Mouse (Mus musculus) ovary, postnatal 36 days (tissue): ENCODE results near the gene Atrnl1.

Experiments used
- DNase-seq: peaks from one replicate; pipeline ENCODE4 v3.0.0; 2022; ENCODE audit warnings: low spot score, mixed read lengths

Gene Atrnl1

DNA sequence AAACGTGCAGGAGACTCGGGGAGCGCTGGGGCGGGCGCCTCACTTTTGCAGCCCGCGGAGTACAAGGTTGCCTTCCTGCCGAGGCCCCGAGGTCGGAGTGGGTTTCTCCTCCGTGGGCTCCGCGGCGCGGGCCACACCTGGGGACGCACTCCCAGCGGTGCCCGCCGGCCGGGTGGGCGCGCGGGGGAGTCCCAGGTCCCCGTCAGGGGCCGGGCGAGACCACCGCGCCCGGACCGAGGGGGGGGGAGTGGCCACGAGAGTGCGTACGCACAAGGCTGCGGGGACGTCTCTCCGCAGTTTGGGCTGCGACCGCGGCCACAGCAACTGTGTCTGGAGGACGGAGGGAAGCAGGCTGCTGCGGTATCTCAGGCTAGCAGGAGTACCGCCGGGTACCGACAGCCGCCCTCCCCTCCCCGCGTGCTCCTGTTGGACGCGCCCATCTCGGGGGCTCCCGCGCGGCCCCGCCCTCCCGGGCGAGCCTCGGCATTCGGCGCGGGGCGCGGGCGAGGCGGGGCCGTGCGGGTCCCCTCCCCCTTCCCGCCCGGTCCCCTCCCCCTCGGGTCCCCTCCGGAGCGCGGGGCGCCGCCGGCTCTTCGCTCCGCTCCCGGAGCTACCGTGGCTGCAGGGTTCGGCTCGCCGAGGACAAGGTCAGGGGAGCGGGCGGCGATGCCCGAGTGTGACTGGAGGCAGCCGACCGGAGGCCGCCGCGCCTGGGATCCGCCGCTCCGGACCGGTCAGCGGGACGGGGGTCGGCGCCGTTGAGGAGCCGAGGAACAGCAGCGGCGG, at the start of gene Atrnl1:
Gene Atrnl1 (plus strand): TSS at position 559 of the 786 bp plus-strand sequence.
- DNase-seq: peak; percentile 91

DNA sequence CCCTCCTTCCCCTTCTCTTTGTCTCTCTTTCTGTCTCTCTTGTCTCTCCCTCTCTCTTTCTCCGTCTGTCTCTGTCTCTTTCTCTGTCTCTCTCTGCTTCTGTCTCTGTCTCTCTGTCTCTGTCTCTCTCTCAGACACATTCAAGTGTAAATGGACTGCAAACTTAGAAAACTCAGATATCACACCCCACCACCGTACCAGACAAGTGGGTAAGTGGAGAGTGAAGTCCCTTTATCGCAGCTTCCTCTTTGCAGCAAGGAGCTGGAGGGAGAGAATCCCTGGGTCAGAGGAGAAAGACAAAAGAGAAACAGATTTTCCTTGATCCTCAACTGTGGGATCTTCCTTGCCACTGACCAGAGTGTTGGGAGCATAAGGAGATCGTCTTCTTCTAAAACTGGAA, 49.3 kb upstream of the Atrnl1 start:
- DNase-seq: no peak

DNA sequence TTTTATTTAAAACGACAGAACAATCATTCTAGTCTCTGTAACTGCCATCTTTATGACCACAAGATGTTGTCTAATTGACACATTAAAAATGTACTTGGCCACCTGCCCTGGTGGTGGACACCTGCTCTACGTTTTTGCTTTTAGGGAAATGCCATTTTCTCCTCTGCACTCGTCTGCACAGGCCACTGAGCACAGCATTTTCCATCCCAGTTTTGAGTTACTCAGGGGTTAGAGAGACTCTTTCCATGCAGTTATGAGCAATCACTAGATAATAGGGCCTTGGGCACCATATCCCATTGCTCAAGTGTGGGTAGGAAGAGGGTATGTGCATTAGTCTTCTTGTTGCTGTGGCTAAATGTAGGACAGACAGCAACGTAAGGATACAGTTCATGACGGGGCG, 41.8 kb upstream of the Atrnl1 start:
- no peak for DNase-seq

DNA sequence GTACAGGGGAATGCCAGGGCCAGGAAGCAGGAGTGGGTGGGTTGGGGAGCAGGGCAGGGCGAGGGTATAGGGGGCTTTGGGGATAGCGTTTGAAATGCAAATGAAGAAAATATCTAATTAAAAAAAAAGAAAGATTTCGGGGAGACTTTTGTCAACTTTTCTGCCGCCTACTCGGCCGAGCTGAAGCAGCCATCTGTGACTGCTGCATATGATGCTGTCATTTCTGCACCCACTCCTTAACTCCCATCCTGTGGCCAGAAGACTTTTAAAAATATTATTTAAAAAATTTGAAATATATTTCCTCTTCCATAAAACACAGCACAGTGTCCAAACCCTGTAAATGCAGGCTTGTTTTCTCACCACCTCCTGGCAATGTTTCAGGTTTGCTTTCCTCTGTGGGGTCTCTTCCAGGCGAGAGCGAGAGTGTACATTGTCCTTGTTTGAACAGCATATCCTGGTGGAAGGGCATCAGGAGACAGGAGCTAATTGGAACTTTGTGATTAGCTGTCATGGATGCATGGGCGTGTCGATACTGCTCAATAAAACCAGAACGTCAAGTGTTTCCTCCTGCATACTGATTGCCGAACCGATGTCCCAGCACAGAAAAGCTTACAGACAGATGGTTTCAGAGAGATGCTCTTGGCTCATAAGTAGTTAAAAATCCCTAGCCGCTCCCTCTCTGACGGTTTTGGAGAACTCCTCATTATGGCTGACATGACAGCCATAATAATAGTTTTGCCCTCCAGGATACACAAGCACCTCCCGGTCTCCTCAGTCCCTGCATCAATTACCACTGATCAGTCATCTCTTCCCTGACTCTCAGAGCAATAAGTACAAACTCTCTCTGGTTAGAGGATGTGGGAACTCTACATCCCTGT, 38.2 kb upstream of the Atrnl1 start:
- DNase-seq: no peak

DNA sequence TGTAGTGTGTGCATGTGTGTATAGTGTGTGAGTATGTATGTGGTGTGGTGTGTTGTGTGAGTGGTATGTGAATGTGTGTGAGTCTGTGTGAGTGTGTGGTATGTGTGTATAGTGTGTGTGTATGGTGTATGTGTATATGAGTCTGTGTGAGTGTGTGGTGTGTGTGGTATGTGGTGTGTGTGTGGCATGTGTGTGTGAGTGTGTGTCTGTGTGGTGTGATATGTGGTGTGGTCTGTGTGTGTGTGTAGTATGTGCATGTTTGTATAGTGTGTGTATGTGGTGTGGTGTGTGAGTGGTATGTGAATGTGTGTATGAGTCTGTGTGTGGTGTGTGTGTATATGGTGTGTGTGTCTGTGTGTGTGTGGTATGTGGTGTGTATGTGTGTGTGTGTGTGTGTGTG, 37.4 kb upstream of the Atrnl1 start:
- DNase-seq: no peak

DNA sequence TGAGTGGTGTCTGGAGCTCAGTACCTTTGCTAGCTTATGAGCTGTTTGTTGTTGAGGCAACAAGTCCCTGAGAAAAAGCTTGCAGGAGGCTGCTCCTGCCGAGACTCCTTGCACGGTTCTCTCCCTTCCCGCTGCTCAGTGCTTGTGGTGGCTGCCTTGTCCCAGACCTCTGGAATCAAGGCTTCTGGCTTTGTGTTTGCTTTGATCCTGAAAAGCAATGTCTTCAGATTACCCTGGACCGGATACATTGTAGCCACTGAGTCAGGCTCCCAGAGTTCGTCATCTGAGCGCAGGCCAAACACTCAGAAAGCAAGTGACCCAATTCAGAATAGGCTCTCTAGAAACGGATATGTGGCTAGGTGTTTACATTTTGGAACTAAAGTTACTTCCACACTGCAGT, 35.8 kb upstream of the Atrnl1 start:
- no peak for DNase-seq

DNA sequence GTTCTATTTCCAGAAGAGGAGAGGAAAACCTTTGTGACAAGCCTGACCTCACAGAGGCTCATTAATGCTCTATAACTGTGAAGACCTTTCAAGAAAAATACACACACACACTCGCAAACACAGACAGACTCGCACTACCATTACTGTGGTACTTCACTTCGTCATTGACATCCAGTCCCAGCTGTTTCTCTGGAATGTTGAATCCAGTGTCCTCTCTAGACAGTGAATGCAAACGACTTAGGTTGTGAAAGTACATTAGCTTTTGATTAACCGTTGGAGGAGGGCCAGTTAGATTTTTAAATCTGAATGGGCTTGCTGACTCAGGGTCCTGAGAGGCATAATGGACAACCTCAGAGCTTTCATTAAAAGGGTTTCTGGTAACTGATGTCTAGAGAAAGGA, 34.0 kb upstream of the Atrnl1 start:
- DNase-seq: no peak

DNA sequence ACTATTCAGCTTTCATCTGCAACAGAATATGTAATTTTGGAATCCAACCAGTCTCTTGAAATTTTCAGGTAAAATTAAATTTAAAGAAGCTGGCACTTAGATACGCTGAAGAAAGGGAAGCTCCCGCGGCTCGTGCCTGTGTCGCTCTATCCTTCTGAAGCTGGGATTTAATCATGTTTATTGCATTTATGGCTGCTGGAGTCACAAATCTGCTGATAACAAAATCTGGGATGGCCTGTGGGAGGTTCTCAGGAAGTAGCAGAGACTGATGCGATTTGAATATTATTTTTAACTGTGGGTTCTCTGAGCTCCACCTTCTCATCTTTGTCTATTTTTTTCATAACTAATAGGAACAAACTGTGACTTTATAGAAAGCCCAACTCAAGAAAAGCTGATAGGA, 33.6 kb upstream of the Atrnl1 start:
- no peak for DNase-seq

DNA sequence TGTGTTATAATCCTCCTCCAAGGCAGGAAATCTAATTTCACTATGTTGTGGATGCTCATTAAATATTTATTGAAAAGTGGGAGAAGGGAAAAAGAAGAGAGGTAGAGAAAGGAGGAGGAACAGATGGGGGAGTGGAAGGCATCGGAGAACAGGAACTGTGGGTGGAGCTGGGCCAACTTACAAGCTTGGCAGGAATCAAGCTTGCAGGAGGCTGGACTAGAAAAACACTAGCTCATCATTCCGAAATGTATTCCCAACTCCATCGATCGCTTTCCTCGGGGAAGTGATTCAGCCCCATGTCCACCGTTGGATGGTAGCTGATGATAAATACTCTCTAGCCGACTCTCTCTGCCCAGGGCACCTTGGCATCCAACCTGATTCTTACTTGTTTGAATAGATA, 29.9 kb upstream of the Atrnl1 start:
- DNase-seq: no peak

DNA sequence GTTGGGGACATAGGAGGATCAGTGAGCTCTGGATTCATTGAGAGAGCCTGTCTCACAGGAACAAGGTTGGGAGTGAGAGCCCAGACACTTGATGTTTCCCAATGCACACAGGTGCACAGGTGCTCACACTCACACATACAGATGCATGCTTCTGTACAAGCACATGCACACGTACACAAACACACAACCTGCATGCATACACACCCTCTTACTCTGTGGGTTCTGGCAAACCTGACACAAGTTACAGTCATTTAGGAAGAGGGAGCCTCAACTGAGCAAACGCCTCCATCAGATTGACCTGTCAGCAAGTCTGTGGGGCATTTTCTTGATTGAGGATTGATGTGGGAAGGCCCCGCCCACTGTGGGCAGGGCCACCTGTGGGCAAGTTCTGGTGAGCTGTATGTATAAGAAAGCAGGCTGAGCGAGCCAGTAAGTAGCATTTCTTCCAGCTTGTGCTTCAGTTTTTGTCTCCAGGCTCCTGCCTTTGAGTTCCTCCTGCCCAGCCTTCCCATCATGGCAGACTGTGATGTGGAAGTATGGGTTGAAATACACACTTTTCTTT, 25.5 kb upstream of the Atrnl1 start:
- no peak for DNase-seq

DNA sequence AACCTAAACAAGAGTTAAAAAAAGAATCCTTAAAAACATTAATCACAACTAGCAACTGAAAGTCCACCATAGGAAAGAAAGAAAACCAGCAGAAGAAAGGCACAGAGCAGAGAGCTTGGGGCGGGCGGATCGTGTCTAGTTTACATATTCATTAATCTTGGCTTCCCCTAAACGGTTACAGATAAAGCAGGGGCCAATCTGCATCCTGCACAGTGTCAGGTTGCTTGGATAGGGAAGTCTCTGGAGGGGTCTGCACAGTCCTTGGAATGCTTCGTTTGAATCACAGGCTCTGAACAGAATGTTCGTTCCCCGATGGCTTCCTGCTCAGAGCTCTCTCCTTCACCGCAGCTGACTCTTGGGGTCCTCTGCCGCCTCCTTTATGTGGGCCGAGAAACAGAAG, 24.7 kb upstream of the Atrnl1 start:
- no peak for DNase-seq

DNA sequence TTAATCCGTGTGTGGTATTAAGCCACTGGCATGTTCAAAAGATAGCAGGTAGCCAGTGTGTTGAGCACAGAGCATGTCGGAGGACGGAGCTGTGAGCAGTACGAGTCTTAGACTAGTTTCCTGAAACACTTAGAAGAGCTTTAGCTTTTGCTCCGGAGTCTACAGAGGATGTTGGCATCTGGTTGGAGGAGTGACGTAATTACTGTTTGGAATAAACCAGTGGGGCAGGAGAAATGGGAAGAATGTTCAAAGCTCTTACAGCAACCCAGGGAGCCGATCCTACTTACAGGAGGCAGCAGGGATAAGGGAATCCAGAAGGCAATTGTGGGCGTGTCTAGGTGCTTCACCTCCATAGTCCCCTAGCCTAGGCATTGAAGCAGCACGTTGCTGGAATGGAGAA, 21.3 kb upstream of the Atrnl1 start:
- DNase-seq: no peak

DNA sequence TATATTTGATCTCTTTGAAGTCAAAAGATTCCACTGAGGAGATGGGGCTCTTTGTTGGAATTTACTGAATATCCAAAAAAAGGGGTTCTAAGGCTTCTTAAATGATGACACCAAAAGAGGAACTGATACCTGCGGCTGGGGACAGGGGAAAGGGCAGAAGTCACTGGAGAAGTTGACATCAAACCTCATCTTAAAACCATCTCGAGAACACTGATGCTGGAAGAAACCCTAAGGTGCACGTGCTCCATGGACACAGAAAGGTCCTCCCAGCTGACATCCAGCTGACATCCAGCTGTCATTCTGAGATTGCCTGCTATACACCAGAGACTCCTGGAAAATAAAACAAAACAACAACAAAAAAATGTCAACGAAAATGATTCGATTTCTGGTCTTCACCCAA, 19.9 kb upstream of the Atrnl1 start:
- no peak for DNase-seq

DNA sequence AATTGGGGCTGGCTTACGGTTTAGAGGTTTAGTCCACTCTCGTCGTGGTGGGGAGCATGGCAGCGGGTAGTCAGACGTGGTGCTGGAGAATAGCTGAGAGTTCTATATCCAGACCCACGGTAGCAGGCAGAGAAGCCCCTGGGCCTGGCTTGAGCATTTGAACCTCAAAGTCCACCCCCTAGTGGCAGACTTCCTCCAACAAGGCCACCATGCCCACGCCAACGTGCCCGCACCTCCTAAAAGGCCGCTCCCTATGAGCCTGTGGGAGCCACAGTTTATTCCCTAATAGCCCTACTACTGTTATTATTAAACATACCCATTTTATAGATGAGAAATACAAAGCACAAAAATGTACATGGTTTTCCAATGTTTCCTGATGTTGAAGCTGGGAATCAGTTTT, 19.2 kb upstream of the Atrnl1 start:
- DNase-seq: no peak

DNA sequence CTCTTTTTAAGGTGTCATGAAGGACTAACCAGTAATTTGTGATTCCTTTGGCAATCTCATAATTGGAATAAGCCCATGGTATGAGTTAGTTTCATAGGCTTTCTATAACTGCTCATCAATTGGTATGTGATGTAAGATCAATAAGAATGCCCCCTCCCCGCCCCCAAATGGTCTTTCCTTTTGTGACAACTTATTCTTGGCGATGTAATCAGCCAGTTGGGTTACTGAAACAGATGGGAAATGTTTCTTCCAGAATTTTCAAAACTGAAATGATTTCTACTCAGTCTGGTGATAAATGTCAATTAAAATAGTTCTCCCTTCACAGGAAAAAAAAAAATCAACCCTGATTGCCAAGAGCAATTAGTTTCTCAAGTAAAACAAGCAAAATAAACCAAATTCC, 18.5 kb upstream of the Atrnl1 start:
- no peak for DNase-seq

DNA sequence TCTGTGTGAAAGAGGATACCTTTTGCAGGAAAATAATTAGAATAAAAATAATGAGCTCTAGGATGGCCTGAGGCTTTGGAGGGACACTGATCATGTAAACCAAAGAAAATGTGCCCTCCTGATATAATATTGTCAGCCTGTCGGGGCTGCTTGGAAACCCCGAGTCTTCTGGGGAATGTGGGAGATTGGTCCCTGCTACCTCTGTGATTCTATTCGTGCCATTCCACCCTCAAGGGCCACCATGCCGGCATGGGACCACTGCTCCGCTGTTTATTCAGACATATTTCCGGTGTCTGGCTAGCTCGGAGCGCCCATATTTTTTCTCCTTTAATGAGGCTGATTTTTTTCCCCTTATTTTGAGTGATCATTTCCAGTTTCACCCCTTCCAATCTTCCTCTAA, 11.7 kb upstream of the Atrnl1 start:
- no peak for DNase-seq

DNA sequence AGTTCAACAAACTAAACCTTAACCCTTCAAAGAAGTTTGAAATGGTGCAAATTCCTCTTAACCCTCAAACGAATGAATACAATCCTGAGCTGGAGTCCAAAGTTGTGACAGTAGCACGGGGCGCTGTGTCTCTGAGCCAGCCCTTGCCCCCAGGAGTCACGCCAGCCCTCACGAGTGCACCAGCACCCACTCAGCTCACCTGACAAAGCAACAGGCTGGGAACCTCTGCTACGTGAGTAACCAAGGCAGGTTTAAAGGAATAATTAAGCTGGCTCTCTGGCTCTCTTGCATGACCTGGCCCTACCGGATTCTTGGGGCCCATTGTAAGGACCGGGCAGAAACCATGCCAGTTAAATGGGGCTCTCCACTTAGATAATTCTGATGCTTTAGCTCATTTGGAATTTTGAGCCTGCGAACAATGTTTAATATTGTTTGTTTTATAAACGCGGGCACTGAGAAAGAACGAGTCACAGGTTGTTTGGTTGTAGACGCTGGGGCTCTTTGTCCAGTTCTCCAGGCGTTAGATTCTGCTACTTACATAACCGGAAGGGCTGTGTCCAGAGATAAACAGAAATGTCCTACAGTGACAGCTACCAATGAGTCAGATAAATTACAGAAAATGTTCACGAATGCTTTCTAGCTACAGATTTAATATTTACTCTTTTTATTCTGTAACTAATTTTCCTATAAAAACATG, 10.5 kb upstream of the Atrnl1 start:
- no peak for DNase-seq

DNA sequence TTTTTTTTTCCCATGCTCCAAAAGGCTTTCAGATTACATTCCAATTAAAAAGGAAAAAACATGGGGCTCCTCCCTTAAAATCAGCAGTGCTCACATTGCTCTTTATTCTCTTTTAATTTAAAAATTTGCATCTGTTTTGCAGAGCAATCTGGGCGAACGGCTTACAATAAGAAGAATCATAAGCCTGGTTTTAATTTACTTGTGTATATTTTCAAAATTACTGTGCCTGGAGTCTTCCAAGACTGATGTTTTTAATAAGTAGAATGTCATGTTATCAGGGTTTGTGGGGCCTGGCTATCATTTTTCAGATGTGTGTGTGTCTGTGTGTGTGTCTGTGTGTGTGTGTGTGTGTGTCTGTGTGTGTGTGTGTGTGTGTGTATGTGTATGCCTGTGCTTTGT, 9.9 kb upstream of the Atrnl1 start:
- DNase-seq: no peak

DNA sequence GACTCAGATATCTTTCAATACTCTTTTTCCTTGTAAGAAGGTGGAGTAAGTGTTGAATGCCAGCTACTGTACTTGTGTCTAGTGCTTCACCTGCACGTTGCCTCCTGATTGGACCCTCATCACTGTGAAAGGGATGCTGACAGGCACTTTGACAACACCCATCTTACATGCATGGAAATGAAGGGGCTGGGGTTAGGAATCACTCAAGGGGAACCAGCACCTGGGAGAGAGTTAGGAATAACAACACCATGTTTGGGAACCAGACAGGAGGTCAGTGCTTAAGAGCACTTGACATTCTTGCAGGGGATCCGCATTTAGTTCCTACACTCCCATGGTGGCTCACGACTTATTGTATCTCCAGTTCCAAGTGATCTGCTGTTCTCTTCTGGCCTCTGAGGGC, 7.2 kb upstream of the Atrnl1 start:
- no peak for DNase-seq

DNA sequence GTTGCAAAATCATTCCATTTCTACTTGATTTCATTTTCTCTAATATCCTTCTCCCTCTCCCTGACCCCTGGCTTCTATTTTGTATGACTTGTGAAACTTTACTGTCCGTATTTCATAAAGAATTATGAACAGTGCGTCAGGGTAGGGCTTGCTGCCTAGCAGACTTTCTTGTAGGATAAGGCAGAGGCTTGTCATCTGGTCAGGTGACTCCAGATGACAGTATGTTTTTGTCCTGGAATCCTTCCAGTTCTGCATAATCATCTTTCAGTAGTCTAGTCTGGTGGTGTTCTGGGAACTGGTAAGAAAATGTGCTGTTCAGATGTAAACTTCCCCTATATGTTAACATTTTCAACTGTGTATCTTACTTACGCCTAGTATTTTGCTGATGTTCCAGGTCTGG, 4.9 kb upstream of the Atrnl1 start:
- DNase-seq: no peak

DNA sequence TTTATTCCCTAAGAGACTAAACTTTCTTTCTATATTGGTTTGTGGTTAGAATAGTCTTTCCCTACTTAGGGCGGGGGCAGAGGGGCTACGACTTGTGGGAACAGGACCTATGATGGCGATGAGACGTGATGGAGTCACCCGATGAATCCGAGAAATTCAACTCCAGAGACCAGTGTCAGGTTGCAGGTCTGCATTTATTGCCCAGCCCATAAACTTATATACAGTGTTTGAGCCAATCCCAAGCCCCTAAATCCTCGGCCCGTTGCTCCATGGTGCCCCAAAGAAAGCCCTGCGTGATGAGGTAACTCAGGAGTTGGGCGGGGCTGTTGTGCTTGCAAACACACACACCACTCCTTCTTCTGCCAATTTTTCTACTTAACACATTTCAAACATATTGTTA, 4.5 kb upstream of the Atrnl1 start:
- no peak for DNase-seq

DNA sequence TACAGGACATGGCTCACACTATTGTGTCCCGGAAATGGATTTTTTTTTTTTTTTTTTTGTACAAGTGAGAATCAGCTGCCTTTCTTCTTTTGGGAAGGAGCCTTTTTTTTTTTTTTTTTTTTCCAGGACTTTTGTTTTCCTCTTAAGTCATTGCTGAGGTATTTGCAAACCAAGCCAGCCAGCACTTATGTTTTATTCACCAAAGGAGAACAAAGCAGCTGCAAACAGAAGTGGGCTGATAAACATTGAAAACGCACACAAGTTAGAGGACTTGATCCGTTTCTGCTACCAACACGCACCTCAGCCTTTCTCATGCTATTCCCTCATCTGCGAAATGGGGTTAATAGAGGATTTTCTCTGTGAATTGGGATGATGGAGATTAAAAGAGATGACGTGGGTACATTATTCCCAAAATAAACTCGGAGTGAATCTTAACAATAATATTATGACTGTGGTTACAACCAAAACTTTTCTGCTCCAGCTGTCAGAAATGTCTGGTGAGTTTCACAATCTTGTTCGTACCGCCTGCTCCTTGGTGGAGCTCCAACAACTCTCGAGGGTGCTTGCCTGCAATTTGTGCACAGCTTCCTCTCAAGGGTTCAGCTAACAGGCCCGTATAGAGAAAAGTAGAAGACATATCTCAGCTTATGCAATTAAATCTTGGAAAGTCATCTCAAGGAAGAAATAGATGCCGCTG, 1.3 kb upstream of the Atrnl1 start:
- DNase-seq: peak; percentile 32
